Mouse (Mus musculus): ENCODE data around the gene Foxn3. TPM values are rescaled to one million over a fixed set of nuclear protein-coding genes. Genes with fewer than 3 reads are reported as not detected.
A peak's percentile ranks its signal among the peaks of the same experiment; 100 is the strongest.

The Foxn3 gene
- polyA plus RNA-seq, 1 experiment from 2014 or later = 54.0 TPM

GRCm38 (mm10) chr12:99284419-99285069 lies 278.8 kb downstream of the Foxn3 start:
- H3K27me3 ChIP-seq (ENCODE audit: insufficient read depth, low read length) = no peaks in the 10 kb centered on the region
- no peak overlapping the region for H3K4me2 ChIP-seq (ENCODE audit: low read length)
- H3K9me3 ChIP-seq (replicated peaks; ENCODE audit: low read length) = no peaks in the 10 kb centered on the region
- DNase-seq (ENCODE audit: low spot score) (peak; percentile 36), ATAC-seq (replicated peaks; ENCODE audit: low FRiP score, low read depth) (no peak)
- H3K4me1 ChIP-seq (replicated peaks; ENCODE audit: insufficient read depth, low read length) = peaks cover 10% of the 10 kb centered on the region
- no peaks in the 10 kb centered on the region for H3K36me3 ChIP-seq (ENCODE audit: insufficient read depth, low read length)
- no peak overlapping the region for H3K4me3 ChIP-seq (replicated peaks; ENCODE audit: low read depth, low read length)
- no peak overlapping the region for H3K27ac ChIP-seq
- 61% methylated on average over 8 of the region's 8 CpGs for WGBS
- TF ChIP-seq CTCF (IDR thresholded peaks at IDR 0.05; ENCODE audit: low read depth) = no peak
- no peak overlapping the region for H3K9ac ChIP-seq (ENCODE audit: low read depth, low read length)

- DNase-seq (ENCODE audit: low spot score) = no peak
- H3K9me3 ChIP-seq (replicated peaks; ENCODE audit: low read length) = no peaks in the 10 kb centered on the region
- TF ChIP-seq CTCF (IDR thresholded peaks at IDR 0.05; ENCODE audit: low read depth) = no peak
- H3K27ac ChIP-seq = no peak overlapping the region
- H3K9ac ChIP-seq (ENCODE audit: low read depth, low read length) = no peak overlapping the region
- 93% methylated on average over 13 of the region's 13 CpGs for WGBS
- no peak overlapping the region for H3K4me2 ChIP-seq (ENCODE audit: low read length)
- no peak overlapping the region for H3K4me3 ChIP-seq (replicated peaks; ENCODE audit: low read depth, low read length)
- H3K4me1 ChIP-seq (replicated peaks; ENCODE audit: insufficient read depth, low read length) = peaks cover 10% of the 10 kb centered on the region
- H3K36me3 ChIP-seq (ENCODE audit: insufficient read depth, low read length) = no peaks in the 10 kb centered on the region
- no peaks in the 10 kb centered on the region for H3K27me3 ChIP-seq (ENCODE audit: insufficient read depth, low read length)
- ATAC-seq (replicated peaks; ENCODE audit: low FRiP score, low read depth) = no peak
These were observed 282.6 kb downstream of the Foxn3 start for GRCm38 (mm10) chr12:99280826-99281225.

- Histone ChIP-seq H3K27me3 (ENCODE audit: insufficient read depth, low read length) (no peaks in the 10 kb centered on the region), H3K4me2 (ENCODE audit: low read length) (no peak overlapping the region), H3K9me3 (replicated peaks; ENCODE audit: low read length) (no peaks in the 10 kb centered on the region), H3K9ac (ENCODE audit: low read depth, low read length) (no peak overlapping the region), H3K36me3 (ENCODE audit: insufficient read depth, low read length) (no peaks in the 10 kb centered on the region), H3K27ac (no peak overlapping the region), H3K4me3 (replicated peaks; ENCODE audit: low read depth, low read length) (no peak overlapping the region), H3K4me1 (replicated peaks; ENCODE audit: insufficient read depth, low read length) (peaks cover 9% of the 10 kb centered on the region)
- ATAC-seq (replicated peaks; ENCODE audit: low FRiP score, low read depth) (no peak), DNase-seq (ENCODE audit: low spot score) (no peak)
- WGBS = 69% methylated on average over 4 of the region's 4 CpGs
- TF ChIP-seq CTCF (IDR thresholded peaks at IDR 0.05; ENCODE audit: low read depth) = no peak
These were observed 283.1 kb downstream of the Foxn3 start for GRCm38 (mm10) chr12:99280291-99280690.

GRCm38 (mm10) chr12:99279426-99279825 lies 284.0 kb downstream of the Foxn3 start:
- ATAC-seq (replicated peaks; ENCODE audit: low FRiP score, low read depth) = no peak
- Histone ChIP-seq H3K36me3 (ENCODE audit: insufficient read depth, low read length) (no peaks in the 10 kb centered on the region), H3K9ac (ENCODE audit: low read depth, low read length) (no peak overlapping the region), H3K4me3 (replicated peaks; ENCODE audit: low read depth, low read length) (no peak overlapping the region), H3K4me1 (replicated peaks; ENCODE audit: insufficient read depth, low read length) (0 out of 2 replicates have a peak, but pooled peaks cover 6% of the 10 kb centered on the region), H3K27me3 (ENCODE audit: insufficient read depth, low read length) (no peaks in the 10 kb centered on the region), H3K9me3 (replicated peaks; ENCODE audit: low read length) (no peaks in the 10 kb centered on the region), H3K27ac (no peak overlapping the region), H3K4me2 (ENCODE audit: low read length) (no peak overlapping the region)
- no peak for TF ChIP-seq CTCF (IDR thresholded peaks at IDR 0.05; ENCODE audit: low read depth)
- WGBS = 69% methylated on average over 4 of the region's 4 CpGs
- DNase-seq (ENCODE audit: low spot score) = no peak

GRCm38 (mm10) chr12:99274589-99274988 lies 288.8 kb downstream of the Foxn3 start:
- ATAC-seq (replicated peaks; ENCODE audit: low FRiP score, low read depth) (no peak), DNase-seq (ENCODE audit: low spot score) (no peak)
- Histone ChIP-seq H3K27ac (no peak overlapping the region), H3K4me2 (ENCODE audit: low read length) (no peak overlapping the region), H3K9me3 (replicated peaks; ENCODE audit: low read length) (no peaks in the 10 kb centered on the region), H3K36me3 (ENCODE audit: insufficient read depth, low read length) (no peaks in the 10 kb centered on the region), H3K9ac (ENCODE audit: low read depth, low read length) (no peak overlapping the region), H3K4me3 (replicated peaks; ENCODE audit: low read depth, low read length) (no peak overlapping the region), H3K4me1 (replicated peaks; ENCODE audit: insufficient read depth, low read length) (no peaks in the 10 kb centered on the region), H3K27me3 (ENCODE audit: insufficient read depth, low read length) (no peaks in the 10 kb centered on the region)
- no peak for TF ChIP-seq CTCF (IDR thresholded peaks at IDR 0.05; ENCODE audit: low read depth)
- WGBS = 95% methylated on average over 1 of the region's 1 CpGs

GRCm38 (mm10) chr12:99269396-99269795 lies 294.0 kb downstream of the Foxn3 start:
- no peaks in the 10 kb centered on the region for H3K9me3 ChIP-seq (replicated peaks; ENCODE audit: low read length)
- no peak overlapping the region for H3K27ac ChIP-seq
- no peak for ATAC-seq (replicated peaks; ENCODE audit: low FRiP score, low read depth)
- H3K4me3 ChIP-seq (replicated peaks; ENCODE audit: low read depth, low read length) = no peak overlapping the region
- H3K36me3 ChIP-seq (ENCODE audit: insufficient read depth, low read length) = no peaks in the 10 kb centered on the region
- no peak overlapping the region for H3K9ac ChIP-seq (ENCODE audit: low read depth, low read length)
- DNase-seq (ENCODE audit: low spot score) = peak; percentile 68
- H3K4me1 ChIP-seq (replicated peaks; ENCODE audit: insufficient read depth, low read length) = peaks cover 3% of the 10 kb centered on the region; the same call in 1 of the 2 replicates
- no peak overlapping the region for H3K4me2 ChIP-seq (ENCODE audit: low read length)
- H3K27me3 ChIP-seq (ENCODE audit: insufficient read depth, low read length) = no peaks in the 10 kb centered on the region
- WGBS = 49% methylated on average over 8 of the region's 8 CpGs
- TF ChIP-seq CTCF (IDR thresholded peaks at IDR 0.05; ENCODE audit: low read depth) = no peak

GRCm38 (mm10) chr12:99268954-99269353 lies 294.4 kb downstream of the Foxn3 start:
- TF ChIP-seq CTCF (IDR thresholded peaks at IDR 0.05; ENCODE audit: low read depth) = no peak
- H3K27ac ChIP-seq = no peak overlapping the region
- DNase-seq (ENCODE audit: low spot score) (no peak), ATAC-seq (replicated peaks; ENCODE audit: low FRiP score, low read depth) (no peak)
- H3K4me3 ChIP-seq (replicated peaks; ENCODE audit: low read depth, low read length) = no peak overlapping the region
- H3K36me3 ChIP-seq (ENCODE audit: insufficient read depth, low read length) = no peaks in the 10 kb centered on the region
- 88% methylated on average over 11 of the region's 11 CpGs for WGBS
- no peaks in the 10 kb centered on the region for H3K27me3 ChIP-seq (ENCODE audit: insufficient read depth, low read length)
- H3K9me3 ChIP-seq (replicated peaks; ENCODE audit: low read length) = no peaks in the 10 kb centered on the region
- peaks cover 3% of the 10 kb centered on the region; the same call in 1 of the 2 replicates for H3K4me1 ChIP-seq (replicated peaks; ENCODE audit: insufficient read depth, low read length)
- H3K9ac ChIP-seq (ENCODE audit: low read depth, low read length) = no peak overlapping the region
- H3K4me2 ChIP-seq (ENCODE audit: low read length) = no peak overlapping the region
